ENCODE assay signal across 11 mouse cellular contexts in genomic region chr4:103299342-103299741, GRCm38 (mm10). TPM values are rescaled to one million over a fixed set of nuclear protein-coding genes. Genes with fewer than 3 reads are reported as not detected.
DNase-seq lines count a peak whose midpoint lies in the region; ATAC-seq lines count a peak whose summit lies in the region.
"Had no signal": no experiment of that assay in that cellular context is flagged by ENCODE, and none has a peak within 500 bp of the region (broad histone marks: within the 10 kb centered on the region; RNA-seq: fewer than 3 reads in every experiment).

No protein-coding gene starts in this region.

- DNase-seq in embryo, embryonic 11 days, result peak; percentile 5
- no peak for DNase-seq in embryo, embryonic 9.5 days (ENCODE audit: extremely low spot score)
- DNase-seq in kidney, postnatal 14 days, result peak; percentile 10
- no peak for DNase-seq in kidney, adult 8-10 months
- peak; percentile 44 for DNase-seq in testis, postnatal 10 days (ENCODE audit: low spot score)
- no peak for DNase-seq in testis, postnatal 14 days (ENCODE audit: low spot score)
- DNase-seq in spleen, adult 18-20 months, result no peak
- DNase-seq: B cell, adult 2 months; heart, adult 11 months; lung, adult 2 months had no signal

- no peak for ATAC-seq in erythroblast, adult 5-6 weeks (replicated peaks; ENCODE audit: low FRiP score, poor library complexity, severe bottlenecking)

RNA-seq across cellular contexts. Expression of gene 4921539E11Rik, which starts 8.7 kb away (rescaled TPM):
- total RNA-seq in erythroblast, adult 5-6 weeks (2015; ENCODE audit: low replicate concordance), result not detected in 2 replicates
- total RNA-seq in erythroblast, adult 5-6 weeks (2017; ENCODE audit: low replicate concordance), result not detected in 2 replicates

RNA-seq across cellular contexts. Expression of gene Oma1, which starts 14.3 kb away (rescaled TPM):
- 0.96 and 7.9 TPM in 2 replicates for total RNA-seq in erythroblast, adult 5-6 weeks (2015; ENCODE audit: low replicate concordance)
- 10.0 and 18.7 TPM in 2 replicates for total RNA-seq in erythroblast, adult 5-6 weeks (2017; ENCODE audit: low replicate concordance)

Comparison
In these comparisons a context has a peak if more than half of its experiments do, and no peak if none do; other contexts are left out.
1. DNase-seq: peak in embryo, embryonic 11 days (single experiment), kidney, postnatal 14 days (single experiment) and testis, postnatal 10 days (single experiment); none in embryo, embryonic 9.5 days (single experiment), kidney, adult 8-10 months (0 of 2), testis, postnatal 14 days (single experiment) and spleen, adult 18-20 months (0 of 2).